Mouse (Mus musculus): ENCODE measurements around the gene Arhgef15. TPM values are rescaled to one million over a fixed set of nuclear protein-coding genes. Genes with fewer than 3 reads are reported as not detected.

The Arhgef15 gene
- polyA plus RNA-seq, 1 experiment from 2014 or later, result 5.9 TPM

GRCm38 (mm10) chr11:68900519-68901350, 56.5 kb downstream of the Arhgef15 start:
- ATAC-seq, result peak; percentile 39; the same call in 1 of the 2 replicates
- H3K9ac ChIP-seq, result peak overlapping the region; percentile 46

GRCm38 (mm10) chr11:68899815-68900214, 57.5 kb downstream of the Arhgef15 start:
- no peak overlapping the region for H3K9ac ChIP-seq
- 0 out of 2 replicates have a peak, but pooled peaks cover 4% of the 10 kb centered on the region for H3K27me3 ChIP-seq
- no peak overlapping the region for H3K4me3 ChIP-seq
- no peak overlapping the region for H3K4me2 ChIP-seq
- peaks cover 8% of the 10 kb centered on the region for H3K4me1 ChIP-seq
- peaks cover 24% of the 10 kb centered on the region for H3K36me3 ChIP-seq (ENCODE audit: poor library complexity, severe bottlenecking)
- H3K9me3 ChIP-seq (replicated peaks), result no peaks in the 10 kb centered on the region
- WGBS, result 93% methylated on average over 8 of the region's 8 CpGs
- no peak overlapping the region for H3K27ac ChIP-seq
- no peak for ATAC-seq

More at GRCm38 (mm10) chr11:68900519-68901350, 56.5 kb downstream of the Arhgef15 start:
- Histone ChIP-seq H3K4me2 (peak overlapping the region; percentile 77), H3K4me1 (peaks cover 8% of the 10 kb centered on the region), H3K9me3 (replicated peaks) (no peaks in the 10 kb centered on the region), H3K27ac (no peak overlapping the region), H3K36me3 (ENCODE audit: poor library complexity, severe bottlenecking) (peaks cover 33% of the 10 kb centered on the region), H3K27me3 (0 out of 2 replicates have a peak, but pooled peaks cover 4% of the 10 kb centered on the region), H3K4me3 (peak overlapping the region; percentile 94)
- 29% methylated on average over 31 of the region's 31 CpGs for WGBS

- no peaks in the 10 kb centered on the region for H3K9me3 ChIP-seq (replicated peaks)
- peaks cover 8% of the 10 kb centered on the region for H3K4me1 ChIP-seq
- H3K27me3 ChIP-seq, result 0 out of 2 replicates have a peak, but pooled peaks cover 4% of the 10 kb centered on the region
- no peak overlapping the region for H3K27ac ChIP-seq
- no peak overlapping the region for H3K4me2 ChIP-seq
- H3K36me3 ChIP-seq (ENCODE audit: poor library complexity, severe bottlenecking), result peaks cover 13% of the 10 kb centered on the region
- H3K4me3 ChIP-seq, result no peak overlapping the region
- WGBS, result 88% methylated on average over 6 of the region's 6 CpGs
- ATAC-seq, result no peak
- H3K9ac ChIP-seq, result no peak overlapping the region
Observed at GRCm38 (mm10) chr11:68898790-68899189, 58.5 kb downstream of the Arhgef15 start.

- Histone ChIP-seq H3K4me3 (no peak overlapping the region), H3K9ac (no peak overlapping the region), H3K4me2 (no peak overlapping the region), H3K9me3 (replicated peaks) (no peaks in the 10 kb centered on the region), H3K27ac (no peak overlapping the region), H3K4me1 (peaks cover 6% of the 10 kb centered on the region), H3K27me3 (0 out of 2 replicates have a peak, but pooled peaks cover 4% of the 10 kb centered on the region), H3K36me3 (ENCODE audit: poor library complexity, severe bottlenecking) (peaks cover 4% of the 10 kb centered on the region)
- no peak for ATAC-seq
- 80% methylated on average over 6 of the region's 6 CpGs for WGBS
Observed at GRCm38 (mm10) chr11:68897838-68898237, 59.4 kb downstream of the Arhgef15 start.

- no peak for ATAC-seq
- Histone ChIP-seq H3K4me3 (no peak overlapping the region), H3K9ac (no peak overlapping the region), H3K9me3 (replicated peaks) (no peaks in the 10 kb centered on the region), H3K27me3 (0 out of 2 replicates have a peak, but pooled peaks cover 4% of the 10 kb centered on the region), H3K4me1 (no peaks in the 10 kb centered on the region), H3K4me2 (no peak overlapping the region), H3K27ac (no peak overlapping the region), H3K36me3 (ENCODE audit: poor library complexity, severe bottlenecking) (no peaks in the 10 kb centered on the region)
- WGBS, result 45% methylated on average over 4 of the region's 4 CpGs
Observed at GRCm38 (mm10) chr11:68897120-68897519, 60.2 kb downstream of the Arhgef15 start.

GRCm38 (mm10) chr11:68896247-68896646, 61.0 kb downstream of the Arhgef15 start:
- no peak for ATAC-seq
- Histone ChIP-seq H3K27me3 (0 out of 2 replicates have a peak, but pooled peaks cover 4% of the 10 kb centered on the region), H3K9ac (no peak overlapping the region), H3K36me3 (ENCODE audit: poor library complexity, severe bottlenecking) (no peaks in the 10 kb centered on the region), H3K27ac (no peak overlapping the region), H3K4me3 (no peak overlapping the region), H3K4me1 (no peaks in the 10 kb centered on the region), H3K9me3 (replicated peaks) (no peaks in the 10 kb centered on the region), H3K4me2 (no peak overlapping the region)
- 96% methylated on average over 5 of the region's 5 CpGs for WGBS

GRCm38 (mm10) chr11:68893911-68894464, 63.3 kb downstream of the Arhgef15 start:
- no peak for ATAC-seq
- Histone ChIP-seq H3K9ac (no peak overlapping the region), H3K4me3 (no peak overlapping the region), H3K36me3 (ENCODE audit: poor library complexity, severe bottlenecking) (no peaks in the 10 kb centered on the region), H3K4me1 (no peaks in the 10 kb centered on the region), H3K27me3 (no peaks in the 10 kb centered on the region), H3K4me2 (no peak overlapping the region), H3K9me3 (replicated peaks) (no peaks in the 10 kb centered on the region), H3K27ac (no peak overlapping the region)
- 79% methylated on average over 12 of the region's 12 CpGs for WGBS

Small RNAs within 50 kb of the gene (microRNA-seq; reads per million reads assigned to microRNA genes)
- gene Mir3062, result 15.0 reads per million, percentile 28 among the genes with 10 or more reads in this experiment

Other genes starting within 250 kb of the Arhgef15 start
- 67.7 and 70.8 TPM in 2 replicates for gene Ndel1, start 85.6 kb downstream of the Arhgef15 start, polyA plus RNA-seq (2015; fragmentation: Nextera tagmentation; extraction: Ambion mirVana)
- 0.08 TPM in 1 of 2 replicates, not detected in the other for gene Rnf222, start 68.9 kb downstream of the Arhgef15 start, polyA plus RNA-seq (2015; fragmentation: Nextera tagmentation; extraction: Ambion mirVana)
- gene Rpl26, start 55.9 kb downstream of the Arhgef15 start, polyA plus RNA-seq (2015; fragmentation: Nextera tagmentation; extraction: Ambion mirVana), result 787 and 887 TPM in 2 replicates
- 0.23 TPM in 1 of 2 replicates, not detected in the other for gene Odf4, start 30.4 kb downstream of the Arhgef15 start, polyA plus RNA-seq (2015; fragmentation: Nextera tagmentation; extraction: Ambion mirVana)
- 1.2 and 1.4 TPM in 2 replicates for gene Slc25a35, start 10.7 kb upstream of the Arhgef15 start, polyA plus RNA-seq (2015; fragmentation: Nextera tagmentation; extraction: Ambion mirVana)
- 46.8 and 49.3 TPM in 2 replicates for gene Rangrf, start 17.7 kb upstream of the Arhgef15 start, polyA plus RNA-seq (2015; fragmentation: Nextera tagmentation; extraction: Ambion mirVana)
- gene Pfas, start 51.0 kb upstream of the Arhgef15 start, polyA plus RNA-seq (2015; fragmentation: Nextera tagmentation; extraction: Ambion mirVana), result 34.9 and 37.7 TPM in 2 replicates
- 55.6 and 67.4 TPM in 2 replicates for gene Ctc1, start 58.4 kb upstream of the Arhgef15 start, polyA plus RNA-seq (2015; fragmentation: Nextera tagmentation; extraction: Ambion mirVana)
- gene Aurkb, start 88.2 kb upstream of the Arhgef15 start, polyA plus RNA-seq (2015; fragmentation: Nextera tagmentation; extraction: Ambion mirVana), result 143 and 149 TPM in 2 replicates
- gene Borcs6, start 102.2 kb upstream of the Arhgef15 start, polyA plus RNA-seq (2015; fragmentation: Nextera tagmentation; extraction: Ambion mirVana), result 6.6 and 7.9 TPM in 2 replicates
- 55.1 and 57.2 TPM in 2 replicates for gene Tmem107, start 113.3 kb upstream of the Arhgef15 start, polyA plus RNA-seq (2015; fragmentation: Nextera tagmentation; extraction: Ambion mirVana)
- gene Vamp2, start 131.0 kb upstream of the Arhgef15 start, polyA plus RNA-seq (2015; fragmentation: Nextera tagmentation; extraction: Ambion mirVana), result 110 and 124 TPM in 2 replicates
- 6.0 and 6.4 TPM in 2 replicates for gene Per1, start 137.7 kb upstream of the Arhgef15 start, polyA plus RNA-seq (2015; fragmentation: Nextera tagmentation; extraction: Ambion mirVana)
- 0.12 and 0.21 TPM in 2 replicates for gene Hes7, start 162.9 kb upstream of the Arhgef15 start, polyA plus RNA-seq (2015; fragmentation: Nextera tagmentation; extraction: Ambion mirVana)
- 0.21 and 0.34 TPM in 2 replicates for gene 9130213A22Rik, start 165.1 kb upstream of the Arhgef15 start, polyA plus RNA-seq (2015; fragmentation: Nextera tagmentation; extraction: Ambion mirVana)
- 1.5 TPM in 1 of 2 replicates, not detected in the other for gene Aloxe3, start 168.4 kb upstream of the Arhgef15 start, polyA plus RNA-seq (2015; fragmentation: Nextera tagmentation; extraction: Ambion mirVana)
- gene Alox12b, start 199.5 kb upstream of the Arhgef15 start, polyA plus RNA-seq (2015; fragmentation: Nextera tagmentation; extraction: Ambion mirVana), result not detected in 2 replicates
- not detected in 2 replicates for gene Alox8, start 240.4 kb upstream of the Arhgef15 start, polyA plus RNA-seq (2015; fragmentation: Nextera tagmentation; extraction: Ambion mirVana)

Data from forebrain, embryonic 13.5 days (tissue).